Mouse (Mus musculus) cerebellum, adult 2 months (tissue): Measurements from ENCODE around the gene Mast4. TPM values are rescaled to one million over a fixed set of nuclear protein-coding genes. Genes with fewer than 3 reads are reported as not detected.
A peak's percentile ranks its signal among the peaks of the same experiment; 100 is the strongest.

ENCODE experiments used
- DNase-seq, 2 experiments: peaks; one replicate each; pipeline ENCODE4 v3.0.0; 2021
- H3K27ac ChIP-seq: fragments of 200-500 bp; 2 replicates; pipeline ENCODE4 v1.5.1; 2012; ENCODE audit warnings: low read length, control low read depth, inconsistent platforms; ENCODE audit not compliant: insufficient read depth
- H3K27me3 ChIP-seq: fragments of 200-500 bp; 2 replicates; pipeline ENCODE4 v1.6.1; 2012; ENCODE audit warnings: inconsistent platforms, mild to moderate bottlenecking, low read length, moderate library complexity; ENCODE audit not compliant: control insufficient read depth, insufficient read depth
- H3K4me1 ChIP-seq: fragments of 200-500 bp; 2 replicates; pipeline ENCODE4 v1.6.1; 2011; ENCODE audit warnings: low read length; ENCODE audit not compliant: control insufficient read depth, insufficient read depth
- H3K4me3 ChIP-seq: fragments of 200-500 bp; replicated peaks from 2 replicates; pipeline ENCODE3; 2011; ENCODE audit warnings: mild to moderate bottlenecking, low read depth, low read length, control low read depth; ENCODE audit not compliant: insufficient read depth
- CTCF ChIP-seq: fragments of 200-500 bp; IDR thresholded peaks from 2 replicates; pipeline ENCODE4 v1.5.1; 2011; ENCODE audit warnings: low read depth, mild to moderate bottlenecking, control low read depth, low read length, moderate library complexity, borderline replicate concordance; ENCODE audit not compliant: insufficient read depth
- POLR2A ChIP-seq: fragments of 200-500 bp; IDR thresholded peaks from 2 replicates; pipeline ENCODE4 v1.6.1; 2011; ENCODE audit warnings: low read length, control low read depth, borderline replicate concordance; ENCODE audit not compliant: insufficient read depth
- WGBS: fragments of 180-500 bp; shearing (Covaris S2); methylation state at CpG from one replicate; pipeline ENCODE4 v1.1.7; 2018; 5-methylcytosine and 5-hydroxymethylcytosine counted together
- polyA plus RNA-seq: library from polyadenylated mRNA; depleted of rRNA; stranded (reverse); fragments of >200 nt; gene quantifications from 2 replicates; pipeline ENCODE4 v1.2.3, GENCODE M21; 2012

The Mast4 gene
- polyA plus RNA-seq, 1 experiment = 21.2 TPM

DNA sequence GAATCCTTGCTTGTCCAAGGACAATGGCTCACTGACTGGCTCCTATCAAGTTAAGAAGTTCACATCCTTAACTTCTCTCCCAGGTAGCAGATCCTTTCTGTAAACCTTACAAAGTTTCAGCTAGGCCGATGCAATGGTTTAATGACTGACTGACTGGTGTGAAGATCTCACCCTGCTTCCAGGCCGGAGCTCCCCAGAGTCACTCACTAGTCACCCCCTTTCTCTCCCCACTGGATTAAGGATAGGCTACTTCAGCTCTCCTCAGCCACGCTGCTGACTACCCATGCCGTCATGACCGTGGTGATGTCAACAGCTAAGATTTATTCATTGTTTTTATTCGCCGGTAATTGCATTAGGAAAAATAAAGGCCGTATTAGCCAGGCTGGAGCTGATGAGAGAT lies 433.8 kb downstream of the Mast4 start:
- no peak overlapping the region for H3K27ac ChIP-seq
- WGBS = 83% methylated on average over 8 of the region's 8 CpGs
- no peak for DNase-seq
- H3K27me3 ChIP-seq = no peaks in the 10 kb centered on the region
- H3K4me1 ChIP-seq = no peaks in the 10 kb centered on the region
- TF ChIP-seq CTCF (no peak), POLR2A (no peak)
- H3K4me3 ChIP-seq = no peak overlapping the region

DNA sequence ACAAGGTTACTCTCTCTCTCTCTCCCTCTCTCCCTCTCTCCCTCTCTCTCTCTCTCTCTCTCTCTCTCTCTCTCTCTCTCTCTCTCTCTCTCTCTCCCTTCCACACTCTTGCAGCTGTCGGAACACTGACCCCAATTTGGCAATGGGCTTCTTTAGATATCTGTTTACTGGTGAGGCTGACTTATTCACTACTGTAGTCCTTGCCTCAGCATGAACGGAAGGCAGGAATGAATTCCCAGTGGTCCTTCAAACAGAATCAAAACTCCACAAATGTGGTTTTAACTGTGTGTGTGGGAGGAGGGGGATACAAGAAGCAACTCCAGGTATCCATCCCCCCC lies 434.2 kb downstream of the Mast4 start:
- Histone ChIP-seq H3K4me3 (no peak overlapping the region), H3K27ac (no peak overlapping the region), H3K27me3 (no peaks in the 10 kb centered on the region), H3K4me1 (no peaks in the 10 kb centered on the region)
- 57% methylated on average over 2 of the region's 2 CpGs for WGBS
- no peak for TF ChIP-seq CTCF
- no peak for TF ChIP-seq POLR2A
- no peak for DNase-seq

GRCm38 (mm10) chr13:102899253-102900082 lies 434.8 kb downstream of the Mast4 start:
- DNase-seq = no peak
- H3K4me1 ChIP-seq = no peaks in the 10 kb centered on the region
- H3K27me3 ChIP-seq = no peaks in the 10 kb centered on the region
- no peak overlapping the region for H3K4me3 ChIP-seq
- no peak overlapping the region for H3K27ac ChIP-seq
- no peak for TF ChIP-seq POLR2A
- WGBS = 63% methylated on average over 8 of the region's 9 CpGs

GRCm38 (mm10) chr13:102898374-102899131 lies 435.7 kb downstream of the Mast4 start:
- Histone ChIP-seq H3K27ac (no peak overlapping the region), H3K4me3 (no peak overlapping the region), H3K4me1 (no peaks in the 10 kb centered on the region), H3K27me3 (no peaks in the 10 kb centered on the region)
- DNase-seq = no peak
- WGBS = 25% methylated on average over 15 of the region's 15 CpGs
- TF ChIP-seq CTCF (no peak), POLR2A (no peak)

DNA sequence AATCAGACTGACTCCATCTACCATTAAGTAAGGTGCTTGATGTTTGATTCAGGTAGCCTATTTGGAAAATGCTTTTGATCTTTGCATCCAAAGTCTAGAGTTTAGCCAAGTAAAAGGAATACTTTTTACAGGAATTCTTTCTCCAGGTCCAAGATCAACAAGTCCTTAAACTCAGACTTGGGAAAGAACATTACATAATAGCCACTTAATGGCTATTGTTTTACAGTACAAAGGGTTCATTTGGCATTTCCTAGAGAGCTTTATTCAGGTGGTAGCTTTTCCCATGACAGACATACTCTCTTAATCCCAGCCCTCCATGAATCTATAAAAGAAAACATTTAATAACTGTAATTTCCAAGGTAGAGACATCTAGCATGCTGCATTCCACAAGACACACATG lies 438.0 kb downstream of the Mast4 start:
- TF ChIP-seq CTCF (no peak), POLR2A (no peak)
- Histone ChIP-seq H3K27me3 (no peaks in the 10 kb centered on the region), H3K4me3 (no peak overlapping the region), H3K4me1 (no peaks in the 10 kb centered on the region), H3K27ac (no peak overlapping the region)
- DNase-seq = no peak

GRCm38 (mm10) chr13:102895894-102896293 lies 438.4 kb downstream of the Mast4 start:
- no peaks in the 10 kb centered on the region for H3K4me1 ChIP-seq
- no peak overlapping the region for H3K4me3 ChIP-seq
- DNase-seq = peak in 1 of 2 experiments; percentile 9
- TF ChIP-seq CTCF (no peak), POLR2A (no peak)
- 39% methylated on average over 6 of the region's 6 CpGs for whole genome bisulfite sequencing
- no peaks in the 10 kb centered on the region for H3K27me3 ChIP-seq
- no peak overlapping the region for H3K27ac ChIP-seq

GRCm38 (mm10) chr13:102894287-102895234 lies 439.7 kb downstream of the Mast4 start:
- Histone ChIP-seq H3K27me3 (no peaks in the 10 kb centered on the region), H3K4me1 (no peaks in the 10 kb centered on the region), H3K4me3 (no peak overlapping the region), H3K27ac (no peak overlapping the region; the same call in 1 of the 2 replicates)
- TF ChIP-seq CTCF (no peak), POLR2A (no peak)
- no peak for DNase-seq
- 58% methylated on average over 15 of the region's 15 CpGs for WGBS
